Mouse (Mus musculus) layer of hippocampus, postnatal 10 days (tissue): ENCODE measurements around the gene Tbx10. TPM values are rescaled to one million over a fixed set of nuclear protein-coding genes. Genes with fewer than 3 reads are reported as not detected.
"Not testable (repeated sequence)": the region's sequence is repeated elsewhere in the genome, so short reads cannot be mapped to it uniquely, and the experiment has no call there.

Experiments used
- DNase-seq, 2 experiments: peaks; one replicate each; pipeline ENCODE4 v3.0.0; 2021; ENCODE audit warnings: low spot score in 2 of 2
- long read RNA-seq: library from polyadenylated mRNA; stranded (forward); transcript quantifications from one replicate; pipeline ENCODE4 v2.0.0, GENCODE M21; 2023
- total RNA-seq, 2 experiments: library from RNA; stranded (reverse); gene quantifications; 2 replicates each; pipeline ENCODE4 v1.2.3; 2021

Tbx10 gene
- total RNA-seq = not detected
- long read RNA-seq = 0 reads

- no peak for DNase-seq
Measured at GRCm38 (mm10) chr19:3992416-3992815, at the start of gene Tbx10. Gene Tbx10, plus strand, starts transcription at chr19:3992752.

- no peak for DNase-seq
Measured at GRCm38 (mm10) chr19:3942986-3943735, 49.4 kb upstream of the Tbx10 start.

GRCm38 (mm10) chr19:3945872-3946564 is 46.5 kb upstream of the Tbx10 start:
- DNase-seq = no peak

- DNase-seq = peak; percentile 75 to 82
Measured at GRCm38 (mm10) chr19:3946715-3947114, 45.8 kb upstream of the Tbx10 start.

- no peak for DNase-seq
Measured at GRCm38 (mm10) chr19:3947813-3948212, 44.7 kb upstream of the Tbx10 start.

- DNase-seq = no peak
Measured at GRCm38 (mm10) chr19:3948546-3948945, 44.0 kb upstream of the Tbx10 start.

- no peak for DNase-seq
Measured at GRCm38 (mm10) chr19:3950331-3950730, 42.2 kb upstream of the Tbx10 start.

- no peak for DNase-seq
Measured at GRCm38 (mm10) chr19:3951461-3951860, 41.1 kb upstream of the Tbx10 start.

GRCm38 (mm10) chr19:3952099-3952498 is 40.5 kb upstream of the Tbx10 start:
- DNase-seq = no peak

GRCm38 (mm10) chr19:3955033-3955432 is 37.5 kb upstream of the Tbx10 start:
- no peak for DNase-seq

- no peak for DNase-seq
Measured at GRCm38 (mm10) chr19:3955804-3956203, 36.7 kb upstream of the Tbx10 start.

- not testable (repeated sequence) for DNase-seq
Measured at GRCm38 (mm10) chr19:3957296-3958036, 35.1 kb upstream of the Tbx10 start.

- peak; percentile 24 to 34 for DNase-seq
Measured at GRCm38 (mm10) chr19:3958470-3958869, 34.1 kb upstream of the Tbx10 start, which contains the start of gene Aldh3b3. Gene Aldh3b3, plus strand, starts transcription at chr19:3958645.

- DNase-seq = no peak
Measured at GRCm38 (mm10) chr19:3959030-3959429, 33.5 kb upstream of the Tbx10 start.

GRCm38 (mm10) chr19:3960211-3960610 is 32.3 kb upstream of the Tbx10 start:
- no peak for DNase-seq

- DNase-seq = not testable (repeated sequence)
Measured at GRCm38 (mm10) chr19:3961805-3962204, 30.7 kb upstream of the Tbx10 start.

- DNase-seq = peak in 1 of 2 experiments; percentile 23
Measured at GRCm38 (mm10) chr19:3962469-3962868, 30.1 kb upstream of the Tbx10 start.

GRCm38 (mm10) chr19:3964030-3964429 is 28.5 kb upstream of the Tbx10 start:
- DNase-seq = no peak

GRCm38 (mm10) chr19:3966330-3967075 is 26.0 kb upstream of the Tbx10 start:
- DNase-seq = no peak

- no peak for DNase-seq
Measured at GRCm38 (mm10) chr19:3967258-3967657, 25.3 kb upstream of the Tbx10 start.

GRCm38 (mm10) chr19:3972229-3972628 is 20.3 kb upstream of the Tbx10 start, which contains the start of gene Aldh3b2:
Gene Aldh3b2, plus strand, starts transcription at chr19:3972328.
- DNase-seq = no peak
